Mouse (Mus musculus) E14TG2a.4 (cell line): ENCODE measurements at regions not wholly inside any gene's neighbourhood (a gene's known extent, or its start where the extent isn't known, plus 50 kb on each side); places are given as distances from the start of the nearest gene placed in this dataset.

Source experiments
- CTCF ChIP-seq: conservative IDR thresholded peaks from 2 replicates; pipeline ENCODE4 v1.5.1; 2014; ENCODE audit warnings: low read length
- NANOG ChIP-seq: IDR thresholded peaks from 2 replicates; pipeline ENCODE4 v1.6.1; 2014; ENCODE audit warnings: borderline replicate concordance, low read length, mixed read lengths
- POU5F1 ChIP-seq: IDR thresholded peaks from 2 replicates; pipeline ENCODE4 v1.6.1; 2014; ENCODE audit warnings: low read length, borderline replicate concordance

GRCm38 (mm10) chr8:107642241-107642640 is 54.0 kb upstream of the Psmd7 start:
- no peak for TF ChIP-seq CTCF
- TF ChIP-seq POU5F1 = no peak
- no peak for TF ChIP-seq NANOG
